Mouse (Mus musculus) retina, adult 2 months (tissue): Measurements from ENCODE around the gene Myo1a.

Experiments used
- DNase-seq: peaks from one replicate; pipeline ENCODE4 v3.0.0-alpha.2; 2012; ENCODE audit warnings: low read depth, low spot score

Myo1a gene

GRCm38 (mm10) chr10:127728437-127728836 is 23.5 kb downstream of the Myo1a start:
- no peak for DNase-seq

- no peak for DNase-seq
These were observed 25.4 kb downstream of the Myo1a start for GRCm38 (mm10) chr10:127730285-127730932.

GRCm38 (mm10) chr10:127730933-127731310 is 26.0 kb downstream of the Myo1a start:
- DNase-seq, result no peak

DNA sequence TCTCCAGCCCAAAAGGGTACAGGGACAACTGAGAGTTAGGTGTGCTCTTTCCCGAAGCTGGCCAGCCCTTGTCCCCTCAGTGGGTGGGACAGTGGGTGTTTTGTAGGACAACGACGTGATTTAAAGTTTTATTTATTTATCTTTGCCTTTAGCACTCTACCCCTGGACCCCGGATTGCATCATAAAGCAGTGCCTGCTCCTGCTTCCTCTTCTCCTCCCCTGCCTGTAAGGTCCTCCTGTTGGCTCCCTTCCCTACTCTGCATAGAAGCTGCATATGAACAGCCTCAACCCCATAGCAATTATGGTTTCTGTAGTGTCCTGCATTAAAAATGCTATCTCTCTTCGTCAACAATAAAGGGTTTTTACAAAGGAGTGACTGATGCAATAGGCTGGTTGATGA is 26.4 kb downstream of the Myo1a start:
- DNase-seq, result no peak

DNA sequence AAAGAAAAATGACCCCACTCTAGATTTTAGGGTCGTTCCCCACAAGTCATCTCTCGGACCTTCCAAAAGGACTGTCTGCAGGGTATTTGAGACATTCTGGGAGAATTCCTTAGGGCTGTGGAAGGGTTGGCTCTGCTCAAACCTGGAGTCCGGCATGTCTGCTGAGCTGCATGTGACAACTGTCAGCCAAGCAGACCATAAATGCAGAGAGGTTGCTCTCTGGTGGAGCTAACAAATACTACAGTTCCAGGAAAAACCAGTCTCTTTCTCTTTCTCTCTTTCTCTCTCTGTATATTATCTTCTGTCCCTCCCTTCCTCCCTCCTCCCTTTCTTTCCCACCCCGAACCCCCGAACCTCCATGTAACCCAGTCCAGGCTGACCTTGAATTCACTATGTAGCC is 29.5 kb downstream of the Myo1a start:
- DNase-seq, result no peak

- no peak for DNase-seq
These were observed 31.3 kb downstream of the Myo1a start for GRCm38 (mm10) chr10:127736266-127736665.

- DNase-seq, result no peak
These were observed 31.9 kb downstream of the Myo1a start for GRCm38 (mm10) chr10:127736916-127737315.

GRCm38 (mm10) chr10:127737552-127737951 is 32.6 kb downstream of the Myo1a start:
- no peak for DNase-seq

- DNase-seq, result no peak
These were observed 33.3 kb downstream of the Myo1a start for GRCm38 (mm10) chr10:127738151-127738882.

DNA sequence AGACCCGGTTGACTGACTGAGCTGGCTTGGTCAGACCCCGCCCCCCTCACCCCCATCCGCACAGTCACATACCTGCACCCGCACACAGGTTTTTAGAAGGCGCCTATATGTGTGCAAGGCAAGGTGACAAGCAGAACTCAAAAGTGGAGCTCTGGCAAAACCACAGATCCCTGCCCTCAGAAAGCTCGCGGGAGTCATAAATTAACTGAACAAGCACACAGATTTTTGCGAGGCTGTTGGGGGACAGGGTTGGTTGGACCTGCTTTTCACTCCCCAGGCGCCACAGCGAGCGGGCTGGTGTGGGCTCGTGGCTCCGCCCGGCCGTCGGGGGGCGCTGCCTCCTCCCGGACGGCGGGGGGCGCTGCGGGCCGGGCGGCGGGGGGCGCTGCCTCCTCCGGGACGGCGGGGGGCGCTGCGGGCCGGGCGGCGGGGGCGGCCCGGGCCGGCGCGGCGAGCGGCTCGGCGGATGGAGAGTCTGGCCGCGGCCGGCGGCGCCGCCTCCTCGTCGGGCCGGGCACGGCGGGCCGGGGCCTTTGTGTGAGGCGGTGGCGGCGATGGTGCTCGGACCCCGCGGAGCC is 34.2 kb downstream of the Myo1a start, which contains the start of gene Zbtb39:
TSS of gene Zbtb39 (plus strand) at position 456 of the 578 bp plus-strand sequence.
- peak; percentile 55 for DNase-seq

GRCm38 (mm10) chr10:127739661-127740161 is 34.7 kb downstream of the Myo1a start:
- no peak for DNase-seq

DNA sequence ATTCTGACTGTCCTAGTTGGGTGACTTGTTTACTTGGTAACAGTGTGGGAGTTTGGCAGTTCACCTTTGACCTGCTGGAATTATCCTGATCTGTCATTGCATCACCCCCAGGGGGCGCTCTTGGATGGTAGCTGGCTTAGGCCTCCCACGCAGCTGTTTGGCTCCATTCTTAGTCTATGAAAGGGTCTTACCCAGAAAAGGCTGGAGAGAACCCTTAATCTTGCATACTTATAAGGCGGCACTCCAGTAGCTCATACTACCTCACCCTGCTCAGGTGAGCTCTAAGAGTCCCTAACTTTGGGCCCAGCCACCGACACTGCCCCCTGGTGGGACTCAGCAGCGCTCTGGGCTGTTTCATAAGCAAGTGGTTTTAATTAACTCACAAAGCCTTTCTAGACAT is 39.7 kb downstream of the Myo1a start:
- DNase-seq, result no peak

DNA sequence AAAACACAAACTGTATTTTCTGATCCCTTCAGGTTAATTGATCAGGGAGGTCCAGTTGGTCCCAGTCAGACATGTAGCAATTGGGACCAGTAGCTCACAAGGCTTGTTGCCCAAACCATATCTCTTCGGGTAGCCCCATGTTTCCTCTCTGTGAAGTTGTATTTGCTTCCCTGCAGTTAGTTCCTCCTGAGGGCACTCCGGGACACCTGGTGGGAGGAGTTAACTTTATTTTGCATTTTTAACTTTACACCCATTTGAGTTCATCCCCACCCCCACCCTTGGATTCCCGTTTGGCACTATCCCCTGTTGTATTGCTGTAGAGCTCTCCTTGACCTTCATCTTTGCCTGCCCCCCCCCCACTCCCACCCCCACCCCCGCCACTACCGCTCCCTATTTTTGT is 40.9 kb downstream of the Myo1a start:
- DNase-seq, result no peak

GRCm38 (mm10) chr10:127747254-127747653 is 42.3 kb downstream of the Myo1a start:
- no peak for DNase-seq

DNA sequence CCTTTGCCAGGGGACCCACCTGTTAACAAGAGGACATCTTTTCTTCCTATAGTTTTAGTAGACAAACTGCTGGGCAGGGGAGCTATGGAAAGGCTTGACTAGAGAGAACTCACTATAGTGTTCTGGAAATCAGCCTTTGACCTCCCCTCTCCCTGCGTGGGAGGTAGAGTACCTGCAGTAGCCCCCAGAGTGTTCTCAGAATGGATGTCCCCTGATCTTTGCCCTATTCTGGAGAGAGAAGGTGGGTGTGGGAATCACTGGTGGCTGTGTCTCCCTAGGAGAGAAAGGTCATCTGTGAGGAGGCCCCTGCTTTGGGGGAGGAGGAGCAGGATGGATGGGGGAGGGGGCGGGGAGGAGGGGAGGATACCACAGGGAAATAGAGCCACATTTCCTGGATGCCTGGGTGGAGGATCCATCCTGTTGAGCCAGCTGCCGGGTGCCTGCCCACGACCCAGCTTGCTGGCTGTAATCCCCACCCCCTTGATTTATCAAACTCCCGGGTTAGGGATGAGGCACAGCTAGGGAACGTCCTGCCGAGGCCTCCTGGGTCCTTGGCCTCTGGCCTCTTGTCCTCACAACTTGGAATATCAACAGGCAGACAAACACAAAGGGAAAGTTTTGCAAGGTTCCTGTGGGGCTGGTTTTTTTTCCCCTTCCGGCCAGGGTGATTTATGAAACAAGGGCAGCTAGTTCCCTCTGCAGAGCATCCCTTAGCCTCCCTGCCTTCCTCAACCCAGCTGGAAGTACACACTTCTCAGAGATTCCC is 44.1 kb downstream of the Myo1a start:
- DNase-seq, result no peak

DNA sequence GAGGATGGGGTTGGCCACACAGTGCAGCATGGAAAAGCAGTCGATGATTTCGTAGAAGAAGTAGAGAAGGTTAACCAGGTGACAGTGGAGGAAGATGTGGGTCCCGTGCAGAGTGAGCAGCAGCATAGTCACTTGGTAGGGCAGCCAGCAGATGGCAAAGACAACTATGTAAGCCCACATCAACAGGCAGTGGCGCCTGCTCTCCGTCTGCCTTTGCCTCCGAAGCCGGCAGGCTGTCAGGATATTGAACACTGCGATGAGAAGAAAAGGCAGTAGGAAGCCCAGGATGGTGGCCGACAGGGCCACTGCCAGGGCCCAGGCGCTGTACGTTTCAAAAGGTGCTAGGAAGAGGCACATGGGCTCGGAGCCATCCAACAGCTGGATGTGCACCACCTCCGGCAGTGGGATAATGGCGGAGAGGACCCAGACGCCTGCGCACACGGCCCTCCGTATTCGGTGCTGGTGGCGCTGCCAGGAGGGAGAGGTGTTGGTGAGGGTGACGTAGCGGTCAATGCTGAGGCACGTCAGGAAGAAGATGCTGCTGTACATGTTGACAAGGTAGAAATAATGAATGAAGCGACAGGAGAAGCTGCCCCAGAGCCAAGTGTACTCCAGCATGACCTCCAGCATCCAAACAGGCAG is 45.3 kb downstream of the Myo1a start:
- DNase-seq, result no peak

- no peak for DNase-seq
These were observed 46.6 kb downstream of the Myo1a start, which contains the start of gene Gpr182 for GRCm38 (mm10) chr10:127751548-127751947. TSS of gene Gpr182 (minus strand) at chr10:127751732.

- DNase-seq, result no peak
These were observed 49.7 kb downstream of the Myo1a start for GRCm38 (mm10) chr10:127754566-127755166.

- DNase-seq, result no peak
These were observed 50.3 kb downstream of the Myo1a start for GRCm38 (mm10) chr10:127755246-127755645.

GRCm38 (mm10) chr10:127755770-127756468 is 50.9 kb downstream of the Myo1a start:
- DNase-seq, result no peak
